Comparison of ENCODE assay signal across 9 mouse cellular contexts in genomic region chr12:27932382-27933140, GRCm38 (mm10).
A peak's percentile ranks its signal among the peaks of the same experiment; 100 is the strongest.
DNase-seq lines count a peak whose midpoint lies in the region; ATAC-seq lines count a peak whose summit lies in the region.
"Had no signal": no experiment of that assay in that cellular context is flagged by ENCODE, and none has a peak within 500 bp of the region (broad histone marks: within the 10 kb centered on the region; RNA-seq: fewer than 3 reads in every experiment).

No protein-coding gene starts in this region.

- no peaks in the 10 kb centered on the region for H3K27me3 ChIP-seq in hindbrain, embryonic 12.5 days
- H3K27me3 ChIP-seq in limb, embryonic 15.5 days = no peaks in the 10 kb centered on the region
- H3K27me3 ChIP-seq: limb, embryonic 12.5 days had no signal

- peaks cover 22% of the 10 kb centered on the region for H3K4me1 ChIP-seq in hindbrain, embryonic 12.5 days
- peaks cover 10% of the 10 kb centered on the region; the same call in 1 of the 2 replicates for H3K4me1 ChIP-seq in limb, embryonic 15.5 days

- H3K27ac ChIP-seq in hindbrain, embryonic 12.5 days = peak overlapping the region; percentile 40; the same call in 1 of the 2 replicates
- H3K27ac ChIP-seq in limb, embryonic 15.5 days = no peak overlapping the region
- H3K27ac ChIP-seq: limb, embryonic 12.5 days had no signal

- H3K4me2 ChIP-seq in hindbrain, embryonic 12.5 days (replicated peaks) = no peak overlapping the region
- H3K4me2 ChIP-seq in limb, embryonic 15.5 days = no peak overlapping the region
- H3K4me2 ChIP-seq: limb, embryonic 12.5 days had no signal

- DNase-seq in brain, adult 2 months (ENCODE audit: low read depth, low spot score) = peak; percentile 82
- DNase-seq in embryo, embryonic 9.5 days (ENCODE audit: extremely low spot score) = peak; percentile 28
- DNase-seq in yolk sac, embryonic 10.5 days (ENCODE audit: low spot score) = peak; percentile 3
- DNase-seq in cerebellum, adult 11-12 months = no peak
- no peak for DNase-seq in kidney, adult 11 months

- H3K4me3 ChIP-seq in hindbrain, embryonic 12.5 days = no peak overlapping the region
- no peak overlapping the region for H3K4me3 ChIP-seq in limb, embryonic 15.5 days
- H3K4me3 ChIP-seq: limb, embryonic 12.5 days had no signal

- no peaks in the 10 kb centered on the region for H3K36me3 ChIP-seq in hindbrain, embryonic 12.5 days
- H3K36me3 ChIP-seq in limb, embryonic 15.5 days = no peaks in the 10 kb centered on the region
- H3K36me3 ChIP-seq: limb, embryonic 12.5 days had no signal

- H3K9ac ChIP-seq in hindbrain, embryonic 12.5 days = no peak overlapping the region
- no peak overlapping the region for H3K9ac ChIP-seq in limb, embryonic 15.5 days
- H3K9ac ChIP-seq: limb, embryonic 12.5 days had no signal

- WGBS in hindbrain, embryonic 12.5 days = 34% methylated on average over 7 of the region's 7 CpGs
- 36% methylated on average over 7 of the region's 7 CpGs for WGBS in limb, embryonic 15.5 days

- peak; percentile 75 for ATAC-seq in hindbrain, embryonic 12.5 days (ENCODE audit: low FRiP score)
- ATAC-seq in limb, embryonic 15.5 days (ENCODE audit: insufficient number of reproducible peaks, low FRiP score, low TSS enrichment, low read depth) = peak; percentile 43
- no peak for ATAC-seq in activated CD4-positive, CD25-positive, alpha-beta regulatory T cell, adult 4 months

- no peaks in the 10 kb centered on the region for H3K9me3 ChIP-seq in hindbrain, embryonic 12.5 days (replicated peaks)
- no peaks in the 10 kb centered on the region for H3K9me3 ChIP-seq in limb, embryonic 15.5 days
- H3K9me3 ChIP-seq: limb, embryonic 12.5 days had no signal

Comparison
In these comparisons a context has a peak if more than half of its experiments do, and no peak if none do; other contexts are left out.
1. DNase-seq: peak in brain, adult 2 months (single experiment), embryo, embryonic 9.5 days (single experiment) and yolk sac, embryonic 10.5 days (single experiment); none in cerebellum, adult 11-12 months (single experiment) and kidney, adult 11 months (single experiment).